Mouse (Mus musculus): ENCODE data around the gene Slc2a9.

Slc2a9 gene

DNA sequence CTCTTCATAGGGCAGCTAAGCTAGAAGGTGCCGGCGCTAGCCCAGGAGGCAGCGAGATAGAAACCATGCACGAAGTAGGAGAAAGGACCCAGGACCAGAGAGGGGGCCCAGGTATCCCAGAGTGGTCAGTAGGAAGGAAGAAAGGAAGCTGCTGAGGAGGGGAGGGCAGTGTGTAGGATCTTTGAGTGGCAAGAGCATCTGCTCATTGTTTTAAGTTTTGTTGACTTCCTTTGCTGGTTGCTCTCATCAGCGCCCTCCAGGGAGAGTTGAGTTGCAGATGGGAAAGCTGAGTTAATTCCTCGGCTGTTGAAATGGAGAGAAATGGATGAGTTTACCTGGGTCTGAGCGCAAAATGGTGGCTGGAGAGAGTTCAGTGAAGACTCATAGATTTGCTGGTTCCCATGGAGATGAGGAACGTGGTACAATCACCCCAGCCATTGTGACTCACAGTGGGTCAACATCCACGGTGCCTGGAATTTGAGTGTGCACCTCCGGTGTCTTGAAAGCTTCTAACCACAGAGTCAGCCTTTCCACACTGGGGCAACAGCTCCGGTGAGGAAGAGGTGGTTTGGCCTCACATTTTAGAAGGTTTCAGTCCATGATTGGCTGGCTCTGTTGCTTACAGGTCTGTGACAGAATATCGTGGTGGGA is 201.1 kb downstream of the Slc2a9 start:
- no peak for DNase-seq (ENCODE audit: extremely low read depth, low read depth)

Measured in MEL-GATA-1-ER (cell line).